Mouse (Mus musculus) bone marrow, adult 2 months (tissue): ENCODE measurements at regions not wholly inside any gene's neighbourhood (a gene's known extent, or its start where the extent isn't known, plus 50 kb on each side); places are given as distances from the start of the nearest gene placed in this dataset.

Experiments
- CTCF ChIP-seq: fragments of 200-500 bp; IDR thresholded peaks from 2 replicates; pipeline ENCODE4 v1.5.1; 2011; ENCODE audit warnings: low read length, control low read depth; ENCODE audit not compliant: control insufficient read depth, insufficient read depth
- POLR2A ChIP-seq: fragments of 200-500 bp; IDR thresholded peaks from 2 replicates; pipeline ENCODE4 v1.6.1; 2011; ENCODE audit warnings: low read depth, mild to moderate bottlenecking, control low read depth, low read length, borderline replicate concordance; ENCODE audit not compliant: control insufficient read depth

DNA sequence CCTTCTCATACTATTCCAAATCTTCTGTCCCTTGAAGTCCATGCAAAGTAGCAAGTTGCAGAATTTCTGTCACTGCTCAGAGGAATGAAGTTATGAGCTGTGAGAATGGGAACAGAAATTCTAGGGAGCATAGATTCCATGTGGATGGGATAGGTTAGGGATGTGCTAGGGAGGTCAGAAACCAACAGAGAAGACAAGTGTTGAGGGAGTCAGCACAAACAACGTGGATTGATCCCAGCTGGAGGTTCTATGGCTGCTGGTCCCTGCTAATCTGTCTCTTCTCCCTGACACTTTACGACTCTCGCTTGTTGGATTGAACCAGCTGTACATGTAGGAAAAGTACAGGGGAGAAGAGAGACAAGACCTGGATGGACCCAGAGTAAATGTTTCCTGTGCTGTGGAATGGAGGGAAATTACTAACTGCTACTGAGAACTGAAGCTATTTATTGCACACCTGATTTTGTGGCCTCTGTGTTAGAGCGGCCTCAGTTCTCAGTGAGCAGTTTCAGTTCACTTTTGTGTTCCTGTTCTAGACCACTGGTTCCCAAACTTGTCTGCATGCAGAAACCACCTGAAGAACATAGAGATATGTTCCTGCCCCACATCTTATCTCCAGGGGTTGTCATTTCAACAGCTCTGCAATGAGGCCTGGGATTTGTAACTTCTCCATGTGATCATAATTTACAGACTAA lies 151.0 kb downstream of the Ube2e3 start:
- no peak for TF ChIP-seq CTCF
- TF ChIP-seq POLR2A, result no peak
